Mouse (Mus musculus): ENCODE results near the gene Cfdp1.

- TF ChIP-seq CTCF (IDR thresholded peaks at IDR 0.05; ENCODE audit: extremely low read depth, insufficient read depth, insufficient read length, insufficient replicate concordance) (no peak), POLR2A (IDR thresholded peaks at IDR 0.05; ENCODE audit: low read depth, low read length) (no peak)
These were observed 135.2 kb downstream of the Cfdp1 start for GRCm38 (mm10) chr8:111718937-111719336.
